Mouse (Mus musculus): Measurements from ENCODE around the gene Lrfn1.
"Not testable (repeated sequence)": the region's sequence is repeated elsewhere in the genome, so short reads cannot be mapped to it uniquely, and the experiment has no call there.

Lrfn1 gene

GRCm38 (mm10) chr7:28447101-28447830, 4.5 kb upstream of the Lrfn1 start:
- DNase-seq (ENCODE audit: low read depth, low spot score): no peak

GRCm38 (mm10) chr7:28447865-28448820, 3.6 kb upstream of the Lrfn1 start:
- DNase-seq (ENCODE audit: low read depth, low spot score): no peak

- DNase-seq (ENCODE audit: low read depth, low spot score): no peak
These were observed 703 bp downstream of the Lrfn1 start for GRCm38 (mm10) chr7:28452361-28453005.

- no peak for DNase-seq (ENCODE audit: low read depth, low spot score)
These were observed 8.6 kb downstream of the Lrfn1 start for GRCm38 (mm10) chr7:28460361-28460760.

- DNase-seq (ENCODE audit: low read depth, low spot score): no peak
These were observed 11.0 kb downstream of the Lrfn1 start for GRCm38 (mm10) chr7:28462769-28463168.

GRCm38 (mm10) chr7:28464416-28465212, 12.8 kb downstream of the Lrfn1 start:
- no peak for DNase-seq (ENCODE audit: low read depth, low spot score)

GRCm38 (mm10) chr7:28466721-28467212, 15.0 kb downstream of the Lrfn1 start:
- DNase-seq (ENCODE audit: low read depth, low spot score): no peak

GRCm38 (mm10) chr7:28467213-28467751, 15.5 kb downstream of the Lrfn1 start:
- DNase-seq (ENCODE audit: low read depth, low spot score): no peak

- DNase-seq (ENCODE audit: low read depth, low spot score): no peak
These were observed 24.4 kb downstream of the Lrfn1 start for GRCm38 (mm10) chr7:28476191-28476590.

- DNase-seq (ENCODE audit: low read depth, low spot score): no peak
These were observed 25.6 kb downstream of the Lrfn1 start for GRCm38 (mm10) chr7:28477363-28477762.

GRCm38 (mm10) chr7:28478854-28479253, 27.1 kb downstream of the Lrfn1 start:
- no peak for DNase-seq (ENCODE audit: low read depth, low spot score)

GRCm38 (mm10) chr7:28482854-28483253, 31.1 kb downstream of the Lrfn1 start:
- DNase-seq (ENCODE audit: low read depth, low spot score): no peak

- no peak for DNase-seq (ENCODE audit: low read depth, low spot score)
These were observed 32.4 kb downstream of the Lrfn1 start for GRCm38 (mm10) chr7:28484192-28484591.

GRCm38 (mm10) chr7:28488030-28488491, 36.3 kb downstream of the Lrfn1 start:
- peak; percentile 76 for DNase-seq (ENCODE audit: low read depth, low spot score)

- peak; percentile 79 for DNase-seq (ENCODE audit: low read depth, low spot score)
These were observed 38.6 kb downstream of the Lrfn1 start for GRCm38 (mm10) chr7:28490410-28490809.

- no peak for DNase-seq (ENCODE audit: low read depth, low spot score)
These were observed 39.1 kb downstream of the Lrfn1 start for GRCm38 (mm10) chr7:28490903-28491302.

GRCm38 (mm10) chr7:28492310-28492709, 40.5 kb downstream of the Lrfn1 start:
- DNase-seq (ENCODE audit: low read depth, low spot score): peak; percentile 57

- DNase-seq (ENCODE audit: low read depth, low spot score): no peak
These were observed 43.6 kb downstream of the Lrfn1 start for GRCm38 (mm10) chr7:28495426-28495825.

- no peak for DNase-seq (ENCODE audit: low read depth, low spot score)
These were observed 53.8 kb downstream of the Lrfn1 start for GRCm38 (mm10) chr7:28505585-28505984.

- DNase-seq (ENCODE audit: low read depth, low spot score): not testable (repeated sequence)
These were observed 57.3 kb downstream of the Lrfn1 start for GRCm38 (mm10) chr7:28509121-28509520.
